Mouse (Mus musculus) adrenal gland, postnatal 4 days (tissue): ENCODE data around the gene Ypel1. TPM values are rescaled to one million over a fixed set of nuclear protein-coding genes. Genes with fewer than 3 reads are reported as not detected.

Source experiments
- DNase-seq, 2 experiments: peaks; one replicate each; pipeline ENCODE4 v3.0.0; 2021 to 2022; ENCODE audit warnings: low spot score in 2 of 2, mixed read lengths in 2 of 2
- total RNA-seq, 2 experiments: library from RNA; stranded (reverse); gene quantifications; 2 replicates each; pipeline ENCODE4 v1.2.3; 2021

Gene Ypel1
- total RNA-seq, 2 experiments from 2014 or later: 13.0 to 19.5 TPM

DNA sequence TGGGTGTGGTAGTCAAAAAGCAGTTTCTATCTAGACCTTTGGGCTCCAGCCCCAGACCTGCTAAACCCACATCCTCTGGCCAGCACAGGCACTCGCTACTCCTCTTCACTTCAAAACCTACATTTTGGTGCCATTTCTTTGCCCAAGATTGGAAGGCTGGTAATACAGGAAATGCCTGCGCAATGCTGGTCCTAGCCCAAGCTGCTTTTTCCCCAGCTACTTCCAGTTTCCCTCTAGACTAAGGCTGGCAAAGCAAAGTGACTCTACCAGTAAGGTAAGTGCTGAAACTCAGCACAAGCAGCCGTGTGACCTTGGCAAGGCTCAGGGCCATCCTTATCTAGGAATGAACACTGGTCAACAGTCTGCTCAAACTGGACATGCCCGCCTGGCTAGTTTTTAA is 16.1 kb downstream of the Ypel1 start:
- DNase-seq: no peak

DNA sequence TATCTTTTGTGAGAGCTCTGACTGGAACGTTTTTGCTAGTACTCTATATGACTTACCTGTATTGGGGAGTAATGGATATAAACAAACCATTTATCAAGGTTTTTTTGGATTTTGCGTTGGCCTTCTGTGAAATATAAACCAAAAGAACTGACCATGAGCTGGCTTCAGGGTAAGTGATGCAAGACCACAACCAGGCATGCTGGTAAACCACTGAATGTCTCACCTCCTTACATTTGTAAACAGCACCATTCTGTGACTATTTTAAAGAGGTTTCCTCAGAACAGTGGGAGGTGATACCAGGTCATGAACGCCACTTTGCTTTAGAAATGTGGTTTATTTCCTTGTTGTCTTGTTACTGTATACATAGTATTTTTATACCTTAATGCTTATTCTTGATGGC is 16.7 kb downstream of the Ypel1 start:
- DNase-seq: no peak

DNA sequence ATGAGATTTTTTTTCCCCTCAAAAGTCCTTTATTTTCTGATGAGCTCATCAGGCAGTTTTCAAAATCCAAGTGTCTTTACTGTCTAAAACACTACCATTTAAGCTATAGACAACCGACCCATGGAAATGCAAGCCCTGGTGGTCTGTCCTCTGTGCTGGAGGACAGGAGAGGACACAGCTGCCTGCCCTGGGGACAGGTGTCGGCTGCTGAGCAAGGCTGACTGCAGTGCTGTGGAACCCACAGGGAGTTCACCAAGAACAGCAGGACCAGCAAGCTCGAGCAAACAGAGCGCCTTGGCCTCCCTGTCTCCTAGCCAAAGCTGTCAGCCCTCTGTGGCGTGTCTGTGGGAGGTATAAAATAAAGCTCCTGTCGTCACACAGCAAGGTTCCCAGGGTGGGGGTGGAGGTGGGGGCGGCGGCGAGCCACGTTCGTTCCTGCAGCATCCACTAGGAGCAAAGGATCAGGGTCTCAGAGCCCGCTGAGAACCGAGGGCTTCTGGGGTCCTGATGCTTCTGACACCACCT is 17.2 kb downstream of the Ypel1 start:
- no peak for DNase-seq

DNA sequence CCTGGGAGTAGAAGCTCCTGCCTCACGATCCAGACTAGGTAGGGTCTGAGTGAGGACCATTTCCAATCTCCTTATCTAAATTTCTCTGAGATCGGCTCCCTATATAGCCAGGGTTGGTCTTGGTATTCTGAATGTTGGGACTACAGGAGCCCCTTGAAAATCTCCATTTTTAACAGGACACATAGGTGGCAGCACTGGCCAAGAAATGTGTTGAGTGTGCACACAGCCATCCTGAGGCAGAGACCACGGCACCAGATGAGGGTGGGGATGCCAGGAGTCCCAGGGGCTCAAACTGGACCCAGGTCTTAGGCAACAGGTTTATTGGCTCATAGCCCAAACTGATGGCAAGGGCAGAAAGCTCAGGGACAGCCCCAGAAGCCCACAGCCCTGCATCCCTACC is 18.9 kb downstream of the Ypel1 start:
- no peak for DNase-seq

DNA sequence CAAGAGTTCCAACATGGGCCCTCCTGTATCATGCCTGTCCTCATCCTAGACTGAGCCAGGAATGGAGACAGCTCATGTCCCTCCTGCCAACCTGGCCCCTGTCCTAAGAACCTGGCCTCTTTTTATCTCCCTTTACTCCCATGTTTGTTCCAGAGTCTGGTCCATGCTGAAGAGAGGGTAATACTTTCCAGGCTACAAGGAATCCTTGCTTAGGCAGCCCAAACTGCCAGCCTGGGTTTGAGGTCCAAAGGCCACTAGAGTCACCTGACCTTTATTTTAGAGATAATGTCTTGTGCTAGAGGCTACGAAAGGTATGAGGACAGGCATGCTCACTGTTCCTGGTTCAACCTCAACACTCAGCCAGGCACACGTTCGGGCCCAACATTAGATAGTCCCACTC is 27.4 kb downstream of the Ypel1 start:
- DNase-seq: no peak

DNA sequence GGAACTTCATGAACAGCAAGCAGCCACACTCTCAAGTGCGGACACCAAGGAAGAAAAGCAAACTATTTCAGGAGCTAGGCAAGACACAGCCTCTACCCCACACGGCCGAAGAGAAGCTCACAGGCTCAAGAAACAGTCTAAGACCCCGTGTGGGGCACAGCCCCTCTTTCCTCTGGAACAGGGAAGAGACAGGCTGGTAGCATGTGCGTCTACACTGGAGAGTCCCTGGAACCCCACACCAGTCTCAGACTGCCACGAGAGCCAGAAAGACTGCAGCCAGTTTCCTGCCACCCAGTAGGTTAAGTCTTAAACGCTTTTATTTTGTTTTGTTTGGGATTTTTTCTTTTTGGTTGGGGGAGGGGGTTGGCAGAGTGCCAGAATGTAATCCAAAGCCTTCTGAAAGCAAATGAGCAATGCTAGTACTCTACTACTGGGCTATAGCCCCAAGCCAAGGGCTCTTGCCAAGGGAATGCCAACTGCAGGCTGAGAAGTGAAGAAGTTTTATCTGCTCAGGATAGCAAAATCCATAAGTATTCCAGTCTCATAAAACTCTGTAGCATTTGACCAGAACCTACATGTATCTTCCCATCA is 33.2 kb downstream of the Ypel1 start:
- no peak for DNase-seq

DNA sequence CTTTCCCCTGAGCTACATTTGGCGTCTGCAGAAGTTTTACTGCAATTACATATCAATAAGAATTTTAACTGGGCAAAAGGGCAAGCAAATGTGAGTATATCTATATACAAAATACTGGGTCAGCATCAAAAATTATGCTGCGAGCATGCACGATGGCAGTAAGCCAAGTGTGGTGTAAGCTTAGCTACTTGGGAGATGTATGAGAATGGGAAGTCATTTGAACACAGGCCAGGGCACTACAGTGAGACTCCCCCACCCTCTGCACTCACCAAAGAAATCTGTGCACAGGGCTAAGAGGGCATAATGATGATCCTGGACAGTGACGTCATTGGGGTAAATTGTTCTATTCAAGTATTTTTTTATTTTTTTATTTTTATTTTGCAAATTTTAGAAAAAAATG is 35.1 kb downstream of the Ypel1 start:
- DNase-seq: no peak

DNA sequence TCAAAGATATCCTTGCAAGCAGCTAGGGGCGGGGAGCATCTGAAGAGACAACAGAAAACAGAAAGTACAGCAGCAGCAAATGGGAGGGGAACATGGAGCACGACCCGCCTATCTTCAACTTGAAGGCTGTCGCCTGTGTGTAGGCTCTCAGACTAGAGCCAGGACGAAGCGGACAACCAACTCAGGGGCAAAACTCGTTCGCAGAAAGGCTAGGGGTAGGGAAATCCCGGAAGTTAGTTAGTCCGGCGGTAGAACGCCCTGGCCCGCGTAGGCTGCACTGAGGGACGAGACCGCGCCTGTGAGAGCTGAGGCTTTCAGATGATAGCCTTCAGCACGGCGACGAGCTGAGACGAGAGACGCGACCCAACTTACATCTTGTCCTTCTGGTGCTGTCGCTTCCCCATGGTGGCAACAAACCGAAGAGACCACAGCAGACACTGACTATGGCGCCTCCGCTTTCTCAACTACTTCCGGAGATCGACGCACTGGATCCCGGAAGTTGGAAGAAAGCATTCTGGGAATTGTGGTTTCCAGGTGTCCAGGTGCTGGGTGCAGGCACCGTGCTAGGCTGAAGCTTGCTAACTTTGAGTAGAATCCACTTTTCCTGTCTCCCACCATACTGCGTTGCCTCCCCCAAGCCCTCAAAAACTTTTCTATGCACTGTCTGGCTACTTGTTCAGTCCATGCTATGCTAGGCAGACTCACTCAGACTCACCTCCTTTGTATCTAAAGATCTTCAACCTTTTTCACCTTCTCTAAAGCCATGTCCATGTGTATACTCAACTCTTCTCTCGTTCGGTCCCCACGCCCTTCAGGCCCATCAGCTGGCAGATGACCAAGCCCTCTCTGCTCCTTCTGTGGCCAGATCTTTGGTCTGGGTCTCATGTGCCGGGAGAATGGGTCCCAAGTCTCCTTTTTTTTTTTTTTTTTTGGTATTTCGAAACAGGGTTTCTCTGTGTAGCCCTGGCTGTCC is 41.6 kb downstream of the Ypel1 start, which contains the start of gene Ppil2:
Ppil2 (minus strand) TSS at position 487 of the 973 bp plus-strand sequence.
- peak in 1 of 2 experiments; percentile 40 for DNase-seq

DNA sequence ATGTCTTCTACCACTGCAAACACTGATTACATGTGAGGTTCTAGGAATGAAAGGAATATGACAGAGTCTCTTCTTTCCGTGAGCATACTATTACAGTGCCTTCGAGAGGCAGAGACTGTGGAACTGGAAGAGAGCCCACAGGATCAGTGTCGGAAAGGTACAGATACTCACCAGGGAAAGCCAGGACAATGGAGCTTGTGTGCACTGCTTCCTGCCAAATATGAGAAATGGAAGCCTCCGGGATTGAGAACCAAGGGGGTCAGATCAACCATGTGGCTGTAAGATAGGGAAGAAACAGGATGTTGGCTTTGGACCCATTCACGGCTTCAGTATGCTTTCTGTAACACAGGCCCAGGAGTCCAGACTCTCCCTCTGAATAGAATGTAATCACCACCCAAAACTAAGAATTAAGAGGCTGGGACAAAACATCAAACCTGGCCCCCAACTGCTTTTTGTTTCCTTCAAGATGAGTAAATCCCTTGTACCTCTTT is 47.9 kb downstream of the Ypel1 start:
- no peak for DNase-seq

DNA sequence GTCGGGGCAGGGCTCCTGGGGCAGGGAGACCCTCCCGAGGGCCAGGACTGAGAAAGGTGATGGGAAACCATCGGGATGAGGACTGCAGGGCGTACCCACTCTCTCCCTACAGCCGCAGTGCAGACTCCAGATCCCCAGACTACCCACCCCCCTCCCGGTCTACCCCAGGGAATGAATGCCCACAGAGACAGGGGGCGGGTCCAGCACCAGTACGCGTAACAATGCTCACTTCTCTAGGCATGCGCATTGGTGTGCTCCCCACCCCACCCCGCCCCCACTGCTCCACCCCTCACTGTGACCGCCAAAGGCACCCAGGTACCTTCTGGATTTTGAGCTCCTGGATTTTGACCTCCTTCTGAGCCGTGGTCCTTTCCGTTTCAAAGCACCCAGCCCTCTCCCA is 52.1 kb downstream of the Ypel1 start:
- no peak for DNase-seq

DNA sequence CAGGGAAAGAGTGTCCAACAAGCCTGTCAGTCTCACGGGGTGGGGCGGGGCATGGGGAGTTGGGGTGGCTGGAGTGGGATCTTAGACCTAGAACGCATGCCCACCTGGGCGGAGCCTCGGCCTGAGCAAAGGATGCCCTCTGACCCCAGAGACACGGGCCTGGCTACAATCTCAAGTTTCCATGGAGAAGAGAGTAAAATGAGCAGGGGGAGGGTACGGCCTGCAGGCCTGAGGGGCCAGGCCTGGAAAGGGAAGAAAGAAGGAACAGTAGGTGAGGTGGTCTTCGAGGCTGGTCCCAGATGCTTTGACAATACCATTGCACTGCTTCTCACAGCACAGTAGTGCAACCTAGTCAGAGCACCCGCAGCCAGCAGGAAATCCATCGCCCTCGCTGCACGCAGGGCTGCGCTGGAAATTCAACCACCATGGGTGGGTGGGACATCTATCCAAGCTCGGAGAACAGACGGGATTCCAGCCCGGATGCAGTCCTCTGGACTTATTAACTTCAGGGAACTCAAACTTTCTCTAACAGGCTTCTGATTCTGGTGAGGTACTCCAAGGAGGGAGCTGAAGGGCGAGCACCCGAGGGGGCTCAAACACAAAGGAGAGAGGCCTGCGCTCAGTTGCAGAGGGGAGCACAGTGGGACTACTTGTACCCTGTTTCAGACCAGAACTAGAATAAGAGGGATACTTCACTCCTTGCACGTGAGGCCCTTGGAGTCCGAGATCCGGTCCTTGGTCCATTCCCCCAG is 54.8 kb downstream of the Ypel1 start:
- DNase-seq: no peak

DNA sequence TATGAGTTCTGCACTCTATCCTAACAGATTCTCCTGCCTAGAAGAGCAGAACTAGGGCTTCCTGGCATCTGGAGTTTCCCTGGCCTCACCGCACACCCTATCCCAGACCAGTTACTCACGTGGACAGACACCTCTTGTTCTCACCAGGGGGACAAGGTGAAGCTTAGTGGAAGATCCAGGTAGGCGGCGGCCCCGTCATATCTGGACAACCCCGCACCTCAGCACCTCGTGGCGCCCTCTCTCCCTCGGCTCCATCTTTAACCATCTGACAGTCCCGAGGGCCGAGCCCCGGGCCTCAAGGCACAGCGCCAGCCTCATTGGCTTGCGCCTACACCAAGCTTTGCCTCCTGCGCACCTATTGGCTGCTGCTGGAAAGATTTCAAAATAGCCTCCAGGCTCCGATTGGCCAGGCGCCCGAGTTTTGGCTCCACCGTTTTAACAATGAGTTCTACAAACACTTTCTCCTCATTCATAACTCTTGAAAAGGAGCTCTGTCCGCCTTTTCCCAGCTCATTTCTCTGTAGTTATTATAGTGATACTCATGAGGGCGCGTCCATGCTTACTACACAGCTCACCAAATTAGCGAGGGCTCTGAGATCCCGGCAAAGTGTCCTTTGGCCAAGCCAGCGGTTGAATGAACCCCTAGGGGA is 55.5 kb downstream of the Ypel1 start, which contains the start of gene 2610318N02Rik:
2610318N02Rik (minus strand) TSS at position 297 of the 650 bp plus-strand sequence.
- DNase-seq: peak; percentile 49 to 67

DNA sequence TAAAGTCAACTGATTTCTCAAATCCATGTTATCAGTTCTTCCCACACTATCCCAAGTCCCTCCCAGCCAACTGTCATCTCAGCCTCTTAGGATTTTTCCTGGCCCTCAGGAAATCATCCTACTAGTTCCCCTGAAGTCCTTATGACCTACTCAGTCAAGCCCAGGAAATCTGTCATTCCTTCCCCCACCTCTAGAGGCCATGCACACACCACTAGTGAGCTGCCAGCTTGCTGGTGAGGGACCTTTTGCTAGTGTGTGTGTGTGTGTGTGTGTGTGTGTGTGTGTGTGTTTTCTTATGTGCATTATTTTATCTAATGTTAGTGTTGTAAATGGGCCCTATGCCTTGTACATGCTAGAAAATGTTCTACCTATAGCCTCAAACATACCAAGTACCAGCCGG is 57.8 kb downstream of the Ypel1 start:
- DNase-seq: no peak

DNA sequence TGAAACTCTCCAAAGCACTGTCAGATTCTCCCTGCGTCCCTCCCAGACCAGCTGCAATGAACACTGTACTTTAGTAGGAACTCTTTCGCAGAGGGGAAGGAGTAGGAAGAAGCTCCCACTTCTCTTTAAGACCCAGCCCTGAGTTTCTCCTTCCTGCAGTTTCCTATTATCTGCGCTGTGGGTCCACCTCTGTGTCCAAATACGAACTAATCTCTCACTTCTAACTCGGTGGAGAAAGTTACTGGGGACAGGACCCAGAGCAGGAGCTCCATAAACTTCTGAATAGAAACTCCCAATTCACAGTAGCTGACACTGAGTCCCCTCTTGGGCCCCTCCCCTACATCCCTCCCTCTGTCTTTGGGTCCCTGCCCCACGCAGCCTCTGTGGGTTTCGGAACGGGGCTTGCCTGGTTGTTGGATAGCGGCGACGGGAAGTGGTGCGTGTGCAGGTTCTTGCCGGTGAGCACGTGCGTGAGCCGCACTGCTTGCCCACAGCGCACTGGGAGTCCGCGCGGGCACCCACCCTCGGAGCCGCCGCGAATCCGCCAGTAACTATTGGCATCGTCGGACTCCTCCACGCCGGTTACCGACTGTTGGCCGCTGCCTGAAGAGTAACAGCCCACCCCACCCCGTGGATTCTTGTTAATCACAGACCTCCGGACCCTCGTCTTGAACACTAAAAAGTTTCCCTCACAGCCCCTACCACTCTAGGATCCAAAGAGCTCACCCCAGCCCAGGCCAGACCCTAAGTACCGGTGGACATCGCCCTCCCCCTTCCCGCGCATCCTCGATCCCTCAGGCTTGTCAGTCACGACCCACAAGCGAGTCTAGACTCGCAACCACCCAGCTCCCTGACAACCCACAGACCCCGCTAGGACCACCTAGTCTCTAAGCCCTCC is 61.9 kb downstream of the Ypel1 start:
- DNase-seq: no peak

DNA sequence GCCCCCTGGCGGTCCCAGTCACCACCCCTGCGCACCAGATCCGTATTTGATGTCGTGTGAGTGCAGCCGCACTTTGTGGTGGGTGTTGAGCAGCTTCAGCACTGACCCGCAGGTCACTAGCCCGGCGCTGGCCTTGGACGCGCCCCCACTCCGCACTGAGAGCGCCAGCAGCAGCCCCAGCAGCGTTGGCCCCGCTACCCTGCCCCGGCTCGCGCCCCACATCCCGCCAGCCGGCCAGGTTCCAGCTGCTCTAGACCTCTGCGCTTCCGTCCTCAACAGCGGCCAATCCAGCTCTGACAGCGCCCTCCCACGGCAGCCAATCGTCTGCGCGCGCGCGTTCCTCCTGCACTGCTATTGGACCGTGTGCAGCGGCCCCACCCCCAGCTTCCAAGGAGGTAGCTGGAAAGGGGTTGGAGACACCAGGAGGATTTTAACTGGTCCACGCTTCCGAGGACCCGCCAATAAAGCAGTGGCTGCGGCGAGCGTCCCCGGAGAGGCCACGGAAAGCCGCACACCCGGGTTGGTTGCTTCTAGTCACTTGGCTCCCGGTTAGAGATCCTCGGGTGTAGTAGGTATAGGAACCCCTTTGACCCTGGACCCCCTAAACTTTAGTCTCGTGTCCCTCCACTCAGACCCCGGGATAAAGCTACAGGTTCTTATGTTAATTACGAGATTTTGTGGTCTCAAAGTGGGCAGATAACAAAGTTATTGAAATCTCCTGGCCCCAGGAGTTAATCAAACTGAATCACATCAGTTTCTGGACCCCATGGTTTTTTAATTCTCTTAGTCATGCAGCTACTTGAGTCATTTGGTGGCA is 62.8 kb downstream of the Ypel1 start, which contains the start of gene Sdf2l1:
Sdf2l1 (minus strand) TSS at position 295 of the 817 bp plus-strand sequence.
- DNase-seq: peak; percentile 90 to 94

DNA sequence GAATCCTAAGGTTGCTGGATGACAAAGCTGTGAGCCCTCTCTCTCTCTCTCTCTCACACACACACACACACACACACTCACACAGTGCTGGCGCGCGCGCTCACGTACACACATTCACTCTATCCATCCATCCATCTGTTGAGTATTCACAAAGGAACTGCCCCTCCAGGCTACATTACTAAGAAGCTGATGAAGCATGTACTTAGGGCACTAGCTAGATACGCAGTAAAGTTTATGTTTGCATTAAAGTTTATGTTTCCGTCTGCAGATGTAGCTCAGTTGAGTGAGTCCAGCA is 63.4 kb downstream of the Ypel1 start:
- DNase-seq: no peak
